Mouse (Mus musculus): Measurements from ENCODE around the gene Umps. TPM values are rescaled to one million over a fixed set of nuclear protein-coding genes. Genes with fewer than 3 reads are reported as not detected.
A peak's percentile ranks its signal among the peaks of the same experiment; 100 is the strongest.

Gene Umps
- total RNA-seq, 1 experiment from 2014 or later = 38.2 TPM

- peak; percentile 83 for DNase-seq
These were observed 37.9 kb downstream of the Umps start for GRCm38 (mm10) chr16:33928788-33929462.

- peak; percentile 26 for DNase-seq
These were observed 39.5 kb downstream of the Umps start for GRCm38 (mm10) chr16:33927263-33927824.

- DNase-seq = no peak
These were observed 43.1 kb downstream of the Umps start for GRCm38 (mm10) chr16:33923758-33924157.

GRCm38 (mm10) chr16:33923001-33923316 is 43.9 kb downstream of the Umps start:
- no peak for DNase-seq

- DNase-seq = no peak
These were observed 44.5 kb downstream of the Umps start for GRCm38 (mm10) chr16:33922111-33923000.

GRCm38 (mm10) chr16:33921514-33921913 is 45.3 kb downstream of the Umps start:
- no peak for DNase-seq

GRCm38 (mm10) chr16:33917926-33918325 is 48.9 kb downstream of the Umps start:
- DNase-seq = no peak

GRCm38 (mm10) chr16:33917390-33917789 is 49.4 kb downstream of the Umps start:
- DNase-seq = peak; percentile 21

- peak; percentile 96 for DNase-seq
These were observed 50.2 kb downstream of the Umps start for GRCm38 (mm10) chr16:33916473-33917251.

GRCm38 (mm10) chr16:33914997-33915396 is 51.8 kb downstream of the Umps start:
- DNase-seq = no peak

GRCm38 (mm10) chr16:33908239-33908638 is 58.6 kb downstream of the Umps start:
- DNase-seq = no peak

Other genes with a start within 250 kb of the Umps start
- gene Muc13, start 173.0 kb downstream of the Umps start, total RNA-seq (2021) = 0.22 TPM in 1 of 2 replicates, not detected in the other
- 103 and 118 TPM in 2 replicates for gene Itgb5, start 137.4 kb downstream of the Umps start, total RNA-seq (2021)